Comparison of ENCODE assay signal across 19 mouse cellular contexts in the genomic region with DNA sequence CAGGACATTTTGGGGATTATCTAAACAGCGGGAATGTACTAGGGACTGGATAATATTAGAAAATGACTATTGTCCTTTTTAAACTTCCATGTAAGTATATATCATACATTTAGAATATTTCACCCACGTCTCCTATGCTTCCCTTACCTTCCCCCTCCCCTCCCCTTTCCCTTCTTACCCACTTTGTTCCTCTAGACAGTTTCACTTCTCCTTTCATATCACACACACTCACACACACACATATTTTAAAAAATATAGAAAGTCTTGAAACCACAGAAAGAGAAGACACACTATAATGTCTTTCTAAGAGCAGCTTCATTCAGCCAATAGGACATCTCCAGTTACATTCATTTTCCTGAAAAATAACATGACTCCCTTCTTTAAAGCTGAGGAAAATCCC. TPM values are rescaled to one million over a fixed set of nuclear protein-coding genes. Genes with fewer than 3 reads are reported as not detected.
"Had no signal": no experiment of that assay in that cellular context is flagged by ENCODE, and none has a peak within 500 bp of the region (broad histone marks: within the 10 kb centered on the region; RNA-seq: fewer than 3 reads in every experiment).

No protein-coding gene starts in this region.

- DNase-seq: kidney, adult 18-20 months; kidney, postnatal 10 days; kidney, postnatal 4 days; left cerebral cortex, postnatal 4 days; lung, embryonic 14.5 days; lung, postnatal 14 days; midbrain, embryonic 14.5 days; right cerebral cortex, postnatal 14 days; thymus, adult 2 months; thymus, postnatal 25 days had no signal

- H3K9me3 ChIP-seq: intestine, embryonic 15.5 days; liver, embryonic 12.5 days; midbrain, embryonic 10.5 days; neural tube, embryonic 12.5 days; stomach, embryonic 15.5 days had no signal

- H3K4me3 ChIP-seq: intestine, embryonic 15.5 days; layer of hippocampus, adult 2 months; liver, embryonic 12.5 days; midbrain, embryonic 10.5 days; neural tube, embryonic 12.5 days; stomach, embryonic 15.5 days had no signal

- H3K4me1 ChIP-seq: intestine, embryonic 15.5 days; liver, embryonic 12.5 days; neural tube, embryonic 12.5 days; stomach, embryonic 15.5 days had no signal

- ATAC-seq: intestine, embryonic 15.5 days; liver, embryonic 12.5 days had no signal

- H3K9ac ChIP-seq: intestine, embryonic 15.5 days; liver, embryonic 12.5 days; lung, embryonic 14.5 days; neural tube, embryonic 12.5 days; stomach, embryonic 15.5 days had no signal

- H3K27ac ChIP-seq: intestine, embryonic 15.5 days; layer of hippocampus, adult 2 months; liver, embryonic 12.5 days; midbrain, embryonic 10.5 days; neural tube, embryonic 12.5 days; stomach, embryonic 15.5 days had no signal

- H3K27me3 ChIP-seq: intestine, embryonic 15.5 days; liver, embryonic 12.5 days; neural tube, embryonic 12.5 days; stomach, embryonic 15.5 days had no signal

- H3K4me2 ChIP-seq: intestine, embryonic 15.5 days; liver, embryonic 12.5 days; lung, embryonic 14.5 days; neural tube, embryonic 12.5 days; stomach, embryonic 15.5 days had no signal

- H3K36me3 ChIP-seq: intestine, embryonic 15.5 days; liver, embryonic 12.5 days; midbrain, embryonic 10.5 days; neural tube, embryonic 12.5 days; stomach, embryonic 15.5 days had no signal

RNA-seq across cellular contexts. Expression of gene Onecut1, which starts 36.6 kb away (rescaled TPM):
- polyA plus RNA-seq: limb, embryonic 14.5 days; lung, embryonic 14.5 days; small intestine, adult 2 months; urinary bladder, adult 2 months had no signal
